Comparison of ENCODE assay signal across 8 mouse cellular contexts in the genomic region with DNA sequence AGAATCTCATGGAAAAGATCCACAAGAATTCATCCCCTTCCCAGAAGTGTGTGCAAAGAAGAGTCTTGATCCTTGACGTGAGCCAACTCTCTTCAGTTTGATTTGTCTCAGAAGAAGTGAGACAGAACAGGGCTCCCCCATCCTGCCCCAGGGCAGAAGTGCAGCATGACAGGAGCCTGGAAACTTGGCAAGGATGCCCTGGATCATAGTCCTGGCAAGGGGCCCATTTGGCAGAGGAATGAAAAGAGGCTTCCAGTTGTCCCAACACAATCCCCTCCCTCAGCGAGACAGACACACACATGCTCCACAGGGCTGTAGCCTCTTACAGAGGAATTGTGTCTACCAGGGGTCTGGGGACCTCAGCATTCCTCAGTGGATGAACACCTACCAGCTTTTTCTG.
DNase-seq lines count a peak whose midpoint lies in the region; ATAC-seq and TF ChIP-seq lines count a peak whose summit lies in the region.

No protein-coding gene starts in this region.

- 11% methylated on average over 2 of the region's 2 CpGs for WGBS in cerebellum, adult 2 months
- 31% methylated on average over 2 of the region's 2 CpGs for WGBS in lung, adult 2 months
- 46% methylated on average over 2 of the region's 2 CpGs for WGBS in neural tube, embryonic 14.5 days

- no peaks in the 10 kb centered on the region for H3K4me1 ChIP-seq in cerebellum, adult 2 months (ENCODE audit: control insufficient read depth, insufficient read depth, low read length)
- 0 out of 2 replicates have a peak, but pooled peaks cover 3% of the 10 kb centered on the region for H3K4me1 ChIP-seq in lung, adult 2 months (ENCODE audit: control insufficient read depth, insufficient read depth, low read length)
- no peaks in the 10 kb centered on the region for H3K4me1 ChIP-seq in neural tube, embryonic 14.5 days (ENCODE audit: control insufficient read depth, insufficient read depth, low read length)

- TF ChIP-seq CTCF in cerebellum, adult 2 months (IDR thresholded peaks at IDR 0.05; ENCODE audit: borderline replicate concordance, insufficient read depth, low read depth, low read length) = no peak
- no peak for TF ChIP-seq CTCF in lung, adult 2 months (IDR thresholded peaks at IDR 0.05; ENCODE audit: insufficient read depth, low read length)
- TF ChIP-seq CTCF in gastrocnemius, adult 2 months (IDR thresholded peaks at IDR 0.05) = peak; percentile 6; the same call in 1 of the 2 replicates

- ATAC-seq in cerebellum, adult (ENCODE audit: insufficient number of reproducible peaks, low FRiP score, low TSS enrichment) = no peak
- ATAC-seq in neural tube, embryonic 14.5 days (ENCODE audit: low read depth) = peak; percentile 54

- H3K9me3 ChIP-seq in neural tube, embryonic 14.5 days (ENCODE audit: control insufficient read depth, low read length) = no peaks in the 10 kb centered on the region

- no peak overlapping the region for H3K4me3 ChIP-seq in cerebellum, adult 2 months (replicated peaks; ENCODE audit: insufficient read depth, low read depth, low read length)
- H3K4me3 ChIP-seq in lung, adult 2 months (replicated peaks; ENCODE audit: extremely low read depth, low read depth, low read length) = no peak overlapping the region
- H3K4me3 ChIP-seq in gastrocnemius, adult 2 months = no peak overlapping the region
- H3K4me3 ChIP-seq in neural tube, embryonic 14.5 days (ENCODE audit: low read depth, low read length) = no peak overlapping the region

- no peak overlapping the region for H3K27ac ChIP-seq in cerebellum, adult 2 months (ENCODE audit: insufficient read depth, low read length)
- H3K27ac ChIP-seq in gastrocnemius, adult 2 months = no peak overlapping the region
- no peak overlapping the region for H3K27ac ChIP-seq in neural tube, embryonic 14.5 days (ENCODE audit: low read depth, low read length)

- no peaks in the 10 kb centered on the region for H3K27me3 ChIP-seq in cerebellum, adult 2 months (ENCODE audit: control insufficient read depth, insufficient read depth, low read length)
- no peaks in the 10 kb centered on the region for H3K27me3 ChIP-seq in neural tube, embryonic 14.5 days (ENCODE audit: control insufficient read depth, insufficient read depth, low read length)

- no peaks in the 10 kb centered on the region for H3K36me3 ChIP-seq in neural tube, embryonic 14.5 days (ENCODE audit: control insufficient read depth, insufficient read depth, low read length)

- DNase-seq in cerebellum, adult 2 months = peak; percentile 15 to 29
- peak; percentile 14 to 22 for DNase-seq in lung, adult 18-20 months
- DNase-seq in lung, adult 2 months = no peak
- peak; percentile 50 for DNase-seq in gastrocnemius, adult 2 months
- DNase-seq in kidney, adult 8-10 months = peak; percentile 84 to 87
- DNase-seq in thymus, postnatal 0 days (ENCODE audit: low spot score) = no peak

- no peak overlapping the region for H3K4me2 ChIP-seq in neural tube, embryonic 14.5 days (ENCODE audit: low read depth, low read length)

- intact Hi-C loops in gastrocnemius, adult 2 months (cut with DNase I) = no loop called here

- no peak overlapping the region for H3K9ac ChIP-seq in neural tube, embryonic 14.5 days (replicated peaks; ENCODE audit: low read depth, low read length)

- TF ChIP-seq POLR2A in cerebellum, adult 2 months (IDR thresholded peaks at IDR 0.05; ENCODE audit: borderline replicate concordance, insufficient read depth, low read length) = no peak
- no peak for TF ChIP-seq POLR2A in lung, adult 2 months (IDR thresholded peaks at IDR 0.05; ENCODE audit: borderline replicate concordance, extremely low read depth, low read depth, low read length)

Comparison
In these comparisons a context has a peak if more than half of its experiments do, and no peak if none do; other contexts are left out.
1. DNase-seq: peak in cerebellum, adult 2 months (2 of 2), lung, adult 18-20 months (2 of 2), gastrocnemius, adult 2 months (single experiment) and kidney, adult 8-10 months (2 of 2); none in lung, adult 2 months (single experiment) and thymus, postnatal 0 days (single experiment).